Mouse (Mus musculus): ENCODE measurements at regions not wholly inside any gene's neighbourhood (a gene's known extent, or its start where the extent isn't known, plus 50 kb on each side); places are given as distances from the start of the nearest gene placed in this dataset.

GRCm38 (mm10) chr8:10931266-10931665 lies 77.0 kb downstream of the Irs2 start:
- no peak for DNase-seq

GRCm38 (mm10) chr8:10928836-10929235 lies 79.4 kb downstream of the Irs2 start:
- DNase-seq, result no peak

- DNase-seq, result no peak
These were observed 79.9 kb downstream of the Irs2 start for GRCm38 (mm10) chr8:10928342-10928794.

GRCm38 (mm10) chr8:10927187-10927586 lies 81.1 kb downstream of the Irs2 start:
- no peak for DNase-seq

GRCm38 (mm10) chr8:10926518-10926915 lies 81.7 kb downstream of the Irs2 start:
- DNase-seq, result no peak

GRCm38 (mm10) chr8:10925582-10926517 lies 82.4 kb downstream of the Irs2 start:
- peak; percentile 34 to 37 for DNase-seq

- peak; percentile 82 to 87 for DNase-seq
These were observed 83.6 kb downstream of the Irs2 start for GRCm38 (mm10) chr8:10924526-10925199.

- DNase-seq, result no peak
These were observed 84.2 kb downstream of the Irs2 start for GRCm38 (mm10) chr8:10924001-10924490.

- no peak for DNase-seq
These were observed 84.9 kb downstream of the Irs2 start for GRCm38 (mm10) chr8:10923071-10924000.

- DNase-seq, result no peak
These were observed 85.8 kb downstream of the Irs2 start for GRCm38 (mm10) chr8:10922209-10923030.

- no peak for DNase-seq
These were observed 86.6 kb downstream of the Irs2 start for GRCm38 (mm10) chr8:10921439-10922191.

- DNase-seq, result no peak
These were observed 88.6 kb downstream of the Irs2 start for GRCm38 (mm10) chr8:10919620-10920019.

- DNase-seq, result no peak
These were observed 89.7 kb downstream of the Irs2 start for GRCm38 (mm10) chr8:10918403-10919035.

- no peak for DNase-seq
These were observed 93.6 kb downstream of the Irs2 start for GRCm38 (mm10) chr8:10914616-10915015.

- no peak for DNase-seq
These were observed 95.8 kb downstream of the Irs2 start for GRCm38 (mm10) chr8:10912436-10912835.

- no peak for DNase-seq
These were observed 96.9 kb downstream of the Irs2 start for GRCm38 (mm10) chr8:10911371-10911770.

- DNase-seq, result no peak
These were observed 97.3 kb downstream of the Irs2 start for GRCm38 (mm10) chr8:10910954-10911353.

GRCm38 (mm10) chr8:10910244-10910872 lies 97.9 kb downstream of the Irs2 start:
- DNase-seq, result no peak

- no peak for DNase-seq
These were observed 99.1 kb downstream of the Irs2 start for GRCm38 (mm10) chr8:10909155-10909554.

GRCm38 (mm10) chr8:10906353-10906752 lies 101.9 kb downstream of the Irs2 start:
- no peak for DNase-seq
